Mouse (Mus musculus): ENCODE measurements at regions not wholly inside any gene's neighbourhood (a gene's known extent, or its start where the extent isn't known, plus 50 kb on each side); places are given as distances from the start of the nearest gene placed in this dataset.

DNA sequence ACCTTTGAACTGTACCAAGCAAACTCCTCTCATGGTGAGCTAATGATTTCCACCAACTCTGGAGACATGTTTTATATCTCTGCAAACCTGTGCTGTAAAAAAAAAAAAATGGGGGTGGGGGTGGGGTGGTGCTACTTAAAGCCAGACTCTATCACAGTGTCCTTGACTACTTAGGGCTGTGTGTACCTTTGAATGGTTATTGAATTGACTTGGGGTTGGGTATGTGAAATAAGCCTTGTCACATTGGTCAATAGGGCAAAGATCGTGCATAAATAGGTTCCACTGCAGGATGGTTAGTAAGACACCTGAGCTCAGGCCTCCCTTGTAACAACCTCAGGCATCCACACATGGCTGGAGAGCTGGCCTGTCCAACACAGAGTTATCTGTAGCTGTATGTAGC lies 136.6 kb upstream of the St6galnac5 start:
- TF ChIP-seq CTCF (IDR thresholded peaks at IDR 0.05; ENCODE audit: borderline replicate concordance, extremely low read depth, insufficient read depth, insufficient read length) (no peak), POLR2A (IDR thresholded peaks at IDR 0.05; ENCODE audit: borderline replicate concordance, extremely low read depth, insufficient read depth, insufficient read length, poor library complexity, severe bottlenecking) (no peak)

Measured in brain, embryonic 14.5 days (tissue).